Mouse (Mus musculus) embryonic fibroblast, embryonic 13.5 days (primary cell): Measurements from ENCODE around the gene Nudt4. TPM values are rescaled to one million over a fixed set of nuclear protein-coding genes. Genes with fewer than 3 reads are reported as not detected.

ENCODE experiments used
- H3K27ac ChIP-seq: 2 replicates; pipeline ENCODE4 v1.5.1; 2012; ENCODE audit warnings: low read length, control low read depth, inconsistent platforms; ENCODE audit not compliant: insufficient read depth
- H3K4me1 ChIP-seq: 2 replicates; pipeline ENCODE4 v1.6.1; 2011; ENCODE audit warnings: low read length; ENCODE audit not compliant: control insufficient read depth, insufficient read depth
- H3K4me3 ChIP-seq: 2 replicates; pipeline ENCODE4 v1.5.1; 2011; ENCODE audit warnings: mild to moderate bottlenecking, control low read depth, low read length; ENCODE audit not compliant: insufficient read depth
- CTCF ChIP-seq: IDR thresholded peaks from 2 replicates; pipeline ENCODE4 v1.5.1; 2011; ENCODE audit warnings: mild to moderate bottlenecking, control low read depth, low read length, moderate library complexity, borderline replicate concordance; ENCODE audit not compliant: insufficient read depth
- POLR2A ChIP-seq: IDR thresholded peaks from 2 replicates; pipeline ENCODE4 v1.6.1; 2011; ENCODE audit warnings: low read depth, mild to moderate bottlenecking, control low read depth, low read length, moderate library complexity
- polyA plus RNA-seq: library from polyadenylated mRNA; stranded (reverse); fragments of >200 nt; gene quantifications from 2 replicates; pipeline ENCODE4 v1.2.4, GENCODE M21; 2011; ENCODE audit warnings: low read depth; ENCODE audit not compliant: missing spikeins, insufficient read length

Nudt4 gene
- polyA plus RNA-seq, 1 experiment: 86.5 TPM

- no peak overlapping the region for H3K4me3 ChIP-seq
- no peak overlapping the region for H3K27ac ChIP-seq
- H3K4me1 ChIP-seq: 0 out of 2 replicates have a peak, but pooled peaks cover 3% of the 10 kb centered on the region
- TF ChIP-seq POLR2A: no peak
- TF ChIP-seq CTCF: no peak
Measured at GRCm38 (mm10) chr10:95508126-95508525, 55.8 kb downstream of the Nudt4 start.

- no peak overlapping the region for H3K27ac ChIP-seq
- TF ChIP-seq POLR2A (no peak), CTCF (no peak)
- H3K4me3 ChIP-seq: no peak overlapping the region
- H3K4me1 ChIP-seq: 0 out of 2 replicates have a peak, but pooled peaks cover 3% of the 10 kb centered on the region
Measured at GRCm38 (mm10) chr10:95504341-95504740, 59.6 kb downstream of the Nudt4 start.

GRCm38 (mm10) chr10:95503443-95504235 lies 60.3 kb downstream of the Nudt4 start:
- TF ChIP-seq CTCF: no peak
- no peak for TF ChIP-seq POLR2A
- H3K4me1 ChIP-seq: 0 out of 2 replicates have a peak, but pooled peaks cover under 1% of the 10 kb centered on the region
- H3K4me3 ChIP-seq: no peak overlapping the region
- H3K27ac ChIP-seq: no peak overlapping the region

GRCm38 (mm10) chr10:95501463-95502081 lies 62.4 kb downstream of the Nudt4 start, which contains the start of gene Mrpl42:
Mrpl42 (minus strand) TSS chr10:95501940.
- peak; percentile 91 for TF ChIP-seq POLR2A
- no peak for TF ChIP-seq CTCF
- Histone ChIP-seq H3K27ac (peak within 1 kb of the TSS; percentile 16; the same call in 1 of the 2 replicates), H3K4me3 (peak within 1 kb of the TSS; percentile 86), H3K4me1 (no peaks in the 10 kb centered on the region)

GRCm38 (mm10) chr10:95501033-95501432 lies 62.9 kb downstream of the Nudt4 start:
- H3K27ac ChIP-seq: no peak overlapping the region; the same call in 1 of the 2 replicates
- H3K4me3 ChIP-seq: peak overlapping the region; percentile 86
- TF ChIP-seq POLR2A (no peak), CTCF (no peak)
- H3K4me1 ChIP-seq: no peaks in the 10 kb centered on the region

Other genes starting within 250 kb of the Nudt4 start
- 3.8 and 5.7 TPM in 2 replicates for gene Cradd, start 240.0 kb downstream of the Nudt4 start, polyA plus RNA-seq
- 18.2 and 42.5 TPM in 2 replicates for gene Socs2, start 147.0 kb downstream of the Nudt4 start, polyA plus RNA-seq
- gene Mrpl42, start 62.2 kb downstream of the Nudt4 start, polyA plus RNA-seq: 92.7 and 93.8 TPM in 2 replicates
- gene Ube2n, start 49.0 kb downstream of the Nudt4 start, polyA plus RNA-seq: 167 and 200 TPM in 2 replicates
- not detected in 2 replicates for gene Anapc15-ps, start 109.3 kb upstream of the Nudt4 start, polyA plus RNA-seq